Mouse (Mus musculus): ENCODE measurements around the gene Hist2h3c1.

- TF ChIP-seq CTCF (conservative IDR thresholded peaks at IDR 0.05; ENCODE audit: low read length) (no peak), POU5F1 (IDR thresholded peaks at IDR 0.05; ENCODE audit: borderline replicate concordance, low read length) (no peak), NANOG (IDR thresholded peaks at IDR 0.05; ENCODE audit: borderline replicate concordance, low read length) (no peak)
These were observed 8.3 kb downstream of the Hist2h3c1 start for GRCm38 (mm10) chr3:96254683-96255355.
